Mouse (Mus musculus) bone marrow, adult 2 months (tissue): ENCODE measurements around the gene Diaph3.

Experiments
- CTCF ChIP-seq: fragments of 200-500 bp; IDR thresholded peaks from 2 replicates; pipeline ENCODE4 v1.5.1; 2011; ENCODE audit warnings: low read length, control low read depth; ENCODE audit not compliant: control insufficient read depth, insufficient read depth
- POLR2A ChIP-seq: fragments of 200-500 bp; IDR thresholded peaks from 2 replicates; pipeline ENCODE4 v1.6.1; 2011; ENCODE audit warnings: low read depth, mild to moderate bottlenecking, control low read depth, low read length, borderline replicate concordance; ENCODE audit not compliant: control insufficient read depth

DNA sequence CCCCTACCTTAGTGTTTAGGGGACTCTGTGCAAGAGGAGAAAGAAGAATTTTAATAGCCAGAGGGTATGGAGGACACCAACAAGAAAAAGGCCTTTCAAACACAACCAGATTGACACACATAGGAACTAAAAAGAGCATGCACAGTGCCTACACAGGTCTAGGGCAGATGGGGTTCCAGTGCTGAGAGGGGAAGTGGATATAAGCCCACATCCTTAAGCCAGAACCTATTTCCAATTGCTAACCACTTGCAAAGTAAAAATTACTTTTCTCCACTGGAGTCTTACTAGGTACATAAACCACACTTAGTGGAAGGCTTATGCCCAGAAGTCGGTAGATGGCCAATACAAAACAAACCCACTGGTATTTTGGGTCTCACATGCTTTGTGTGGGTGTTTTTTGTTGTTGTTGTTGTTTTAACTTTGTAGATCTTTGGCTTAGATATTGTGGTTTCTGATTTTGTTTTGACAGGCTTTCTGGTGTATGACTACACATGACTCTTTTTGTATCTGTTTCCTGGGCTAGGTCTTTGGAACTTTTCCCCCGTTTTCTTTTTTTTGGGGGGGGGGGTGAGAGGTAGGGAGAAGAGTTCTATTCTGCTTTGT is 426.8 kb downstream of the Diaph3 start:
- TF ChIP-seq CTCF (no peak), POLR2A (no peak)
